23 mouse cellular contexts compared by ENCODE assay signal in genomic region chr6:64997805-64998204, GRCm38 (mm10). TPM values are rescaled to one million over a fixed set of nuclear protein-coding genes. Genes with fewer than 3 reads are reported as not detected.
A peak's percentile ranks its signal among the peaks of the same experiment; 100 is the strongest.
DNase-seq lines count a peak whose midpoint lies in the region; ATAC-seq and TF ChIP-seq lines count a peak whose summit lies in the region.
"Had no signal": no experiment of that assay in that cellular context is flagged by ENCODE, and none has a peak within 500 bp of the region (broad histone marks: within the 10 kb centered on the region; RNA-seq: fewer than 3 reads in every experiment).

No protein-coding gene starts in this region.

- no peaks in the 10 kb centered on the region for H3K36me3 ChIP-seq in kidney, embryonic 14.5 days (ENCODE audit: control insufficient read depth, insufficient read depth, low read length)
- H3K36me3 ChIP-seq: embryonic facial prominence, embryonic 10.5 days; forebrain, embryonic 15.5 days; heart, embryonic 10.5 days; limb, embryonic 10.5 days; liver, embryonic 15.5 days; midbrain, embryonic 13.5 days had no signal

- no peak overlapping the region for H3K4me3 ChIP-seq in layer of hippocampus, adult 2 months
- H3K4me3 ChIP-seq in kidney, embryonic 14.5 days (ENCODE audit: low read length) = no peak overlapping the region
- H3K4me3 ChIP-seq: embryonic facial prominence, embryonic 10.5 days; forebrain, embryonic 15.5 days; heart, embryonic 10.5 days; limb, embryonic 10.5 days; liver, embryonic 15.5 days; midbrain, embryonic 13.5 days had no signal

- DNase-seq in cerebellum, postnatal 10 days = peak; percentile 7 to 12
- no peak for DNase-seq in cerebellum, postnatal 4 days (ENCODE audit: low spot score in 2 of 2)
- no peak for DNase-seq in layer of hippocampus, adult 2 months (ENCODE audit: low spot score in 2 of 2)
- DNase-seq in layer of hippocampus, postnatal 14 days (ENCODE audit: low spot score in 2 of 2) = no peak
- peak; percentile 71 for DNase-seq in ES-CJ7 (ENCODE audit: low read depth, low spot score)
- peak; percentile 40 for DNase-seq in ZHBTc4 (ENCODE audit: low read depth, low spot score)
- no peak for DNase-seq in urinary bladder, postnatal 10 days (ENCODE audit: low spot score)
- DNase-seq: adrenal gland, adult 8-10 months; cerebellum, adult 18-20 months; kidney, adult 2 months; kidney, postnatal 4 days; layer of hippocampus, adult 9-11 months; liver; thymus, adult 2 months; thymus, postnatal 4 days had no signal

- no peaks in the 10 kb centered on the region for H3K4me1 ChIP-seq in kidney, embryonic 14.5 days (ENCODE audit: control insufficient read depth, insufficient read depth, low read length)
- H3K4me1 ChIP-seq: embryonic facial prominence, embryonic 10.5 days; forebrain, embryonic 15.5 days; heart, embryonic 10.5 days; limb, embryonic 10.5 days; liver, embryonic 15.5 days; midbrain, embryonic 13.5 days had no signal

- 82% methylated on average over 2 of the region's 2 CpGs for WGBS in kidney, embryonic 14.5 days

- H3K27me3 ChIP-seq in kidney, embryonic 14.5 days (ENCODE audit: control insufficient read depth, insufficient read depth, low read length) = no peaks in the 10 kb centered on the region
- H3K27me3 ChIP-seq: forebrain, embryonic 15.5 days; liver, embryonic 15.5 days; midbrain, embryonic 13.5 days had no signal

- TF ChIP-seq CTCF in layer of hippocampus, adult 2 months (conservative IDR thresholded peaks at IDR 0.05) = peak; percentile 66

- no peak overlapping the region for H3K27ac ChIP-seq in layer of hippocampus, adult 2 months
- H3K27ac ChIP-seq in kidney, embryonic 14.5 days (ENCODE audit: low read depth, low read length) = no peak overlapping the region
- H3K27ac ChIP-seq: embryonic facial prominence, embryonic 10.5 days; forebrain, embryonic 15.5 days; heart, embryonic 10.5 days; limb, embryonic 10.5 days; liver, embryonic 15.5 days; midbrain, embryonic 13.5 days; stomach, postnatal 0 days had no signal

- H3K9me3 ChIP-seq in kidney, embryonic 14.5 days (ENCODE audit: control insufficient read depth, low read length) = no peaks in the 10 kb centered on the region
- H3K9me3 ChIP-seq: embryonic facial prominence, embryonic 10.5 days; forebrain, embryonic 15.5 days; heart, embryonic 10.5 days; limb, embryonic 10.5 days; liver, embryonic 15.5 days; midbrain, embryonic 13.5 days had no signal

- no peak for ATAC-seq in kidney, embryonic 14.5 days (ENCODE audit: low FRiP score, low TSS enrichment)
- ATAC-seq: forebrain, embryonic 15.5 days; midbrain, embryonic 13.5 days had no signal

- no peak overlapping the region for H3K4me2 ChIP-seq in kidney, embryonic 14.5 days (replicated peaks; ENCODE audit: low read depth, low read length)
- H3K4me2 ChIP-seq: forebrain, embryonic 15.5 days; liver, embryonic 15.5 days; midbrain, embryonic 13.5 days had no signal

- no peak overlapping the region for H3K9ac ChIP-seq in kidney, embryonic 14.5 days (ENCODE audit: low read depth, low read length)
- H3K9ac ChIP-seq: forebrain, embryonic 15.5 days; liver, embryonic 15.5 days; midbrain, embryonic 13.5 days had no signal

RNA-seq across cellular contexts. Expression of gene Smarcad1, which starts 44.6 kb away (rescaled TPM):
- total RNA-seq in layer of hippocampus, adult 2 months (2021) = 10 to 100 TPM; 40.4 to 50.3 TPM
- total RNA-seq in layer of hippocampus, postnatal 14 days (2021) = 10 to 100 TPM; 47.1 to 48.3 TPM
- 60.5 and 107 TPM in 2 replicates for polyA plus RNA-seq in kidney, embryonic 14.5 days (2014; fragmentation: Nextera tagmentation; extraction: Ambion mirVana)

Comparison
In these comparisons a context has a peak if more than half of its experiments do, and no peak if none do; other contexts are left out.
1. DNase-seq: peak in cerebellum, postnatal 10 days (2 of 2), ES-CJ7 (single experiment) and ZHBTc4 (single experiment); none in cerebellum, postnatal 4 days (0 of 2), layer of hippocampus, adult 2 months (0 of 2), layer of hippocampus, postnatal 14 days (0 of 2) and urinary bladder, postnatal 10 days (single experiment).